Mouse (Mus musculus) heart, embryonic 16.5 days (tissue): ENCODE data around the gene Tnr. TPM values are rescaled to one million over a fixed set of nuclear protein-coding genes. Genes with fewer than 3 reads are reported as not detected.
A peak's percentile ranks its signal among the peaks of the same experiment; 100 is the strongest.

ENCODE experiments used
- ATAC-seq: fragments of 200-750 bp; cut with Nextera tagmentation; replicated peaks from 2 replicates; pipeline ENCODE4 v1.8.0; 2017; ENCODE audit warnings: moderate number of reproducible peaks; ENCODE audit not compliant: insufficient read depth, low FRiP score; ENCODE audit errors: extremely low read depth
- H3K27ac ChIP-seq: fragments of 300-500 bp; sonication (generic); 2 replicates; pipeline ENCODE4 v1.5.1; 2014; ENCODE audit warnings: mild to moderate bottlenecking, low read length, control low read depth, moderate library complexity
- H3K27me3 ChIP-seq: fragments of 300-500 bp; sonication (generic); 2 replicates; pipeline ENCODE4 v1.6.1; 2014; ENCODE audit warnings: low read length, mixed read lengths; ENCODE audit not compliant: control insufficient read depth, insufficient read depth
- H3K36me3 ChIP-seq: fragments of 300-500 bp; sonication (generic); 2 replicates; pipeline ENCODE4 v1.6.1; 2014; ENCODE audit not compliant: control insufficient read depth, insufficient read depth
- H3K4me1 ChIP-seq: fragments of 300-500 bp; sonication (generic); 2 replicates; pipeline ENCODE4 v1.6.1; 2014; ENCODE audit warnings: low read length, mixed read lengths; ENCODE audit not compliant: control insufficient read depth, insufficient read depth
- H3K4me2 ChIP-seq: fragments of 300-500 bp; sonication (generic); 2 replicates; pipeline ENCODE4 v1.6.1; 2014; ENCODE audit warnings: low read depth, mild to moderate bottlenecking, control low read depth, low read length
- H3K4me3 ChIP-seq: fragments of 300-500 bp; sonication (generic); 2 replicates; pipeline ENCODE4 v1.5.1; 2014; ENCODE audit warnings: mild to moderate bottlenecking, control low read depth, low read length
- H3K9ac ChIP-seq: fragments of 300-500 bp; sonication (generic); 2 replicates; pipeline ENCODE4 v1.6.1; 2014; ENCODE audit warnings: low read length, control low read depth
- H3K9me3 ChIP-seq: fragments of 300-500 bp; sonication (generic); replicated peaks from 2 replicates; pipeline ENCODE4 v1.6.1; 2016; ENCODE audit warnings: low read length; ENCODE audit not compliant: control insufficient read depth
- WGBS: fragments of 180-500 bp; shearing (Covaris S2); extraction: QIAGEN DNeasy Blood & Tissue Kit; methylation state at CpG from one replicate; pipeline ENCODE4 v1.1.7; 2014; 5-methylcytosine and 5-hydroxymethylcytosine counted together
- polyA plus RNA-seq: library from polyadenylated mRNA; unstranded; fragments of >200 nt; fragmentation: Nextera tagmentation; extraction: Ambion mirVana; gene quantifications from 2 replicates; pipeline ENCODE4 v1.2.1, GENCODE M21; 2015

The Tnr gene
- polyA plus RNA-seq, 1 experiment from 2014 or later: 0.32 TPM

DNA sequence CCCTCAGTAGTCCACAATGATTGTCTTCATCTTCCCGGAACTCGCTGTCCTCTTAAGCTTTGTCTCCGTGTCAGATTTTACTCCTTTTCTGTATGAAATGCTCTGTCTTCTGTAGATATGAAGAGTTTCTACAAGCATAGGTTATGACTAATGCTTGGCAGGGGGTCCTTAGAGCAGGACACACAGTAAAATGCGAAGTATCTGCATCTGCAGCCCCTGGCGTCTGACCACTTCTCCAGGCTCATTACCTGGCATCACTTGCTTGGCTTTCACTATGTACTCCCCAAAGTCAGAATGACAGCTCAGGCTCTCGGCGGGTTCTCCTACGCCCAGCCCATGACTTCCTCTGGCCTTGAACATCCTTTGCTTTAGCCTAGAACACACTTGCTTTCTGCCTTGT lies 147.6 kb downstream of the Tnr start:
- H3K27ac ChIP-seq: peak overlapping the region; percentile 18; the same call in 1 of the 2 replicates
- WGBS: 80% methylated on average over 8 of the region's 8 CpGs

DNA sequence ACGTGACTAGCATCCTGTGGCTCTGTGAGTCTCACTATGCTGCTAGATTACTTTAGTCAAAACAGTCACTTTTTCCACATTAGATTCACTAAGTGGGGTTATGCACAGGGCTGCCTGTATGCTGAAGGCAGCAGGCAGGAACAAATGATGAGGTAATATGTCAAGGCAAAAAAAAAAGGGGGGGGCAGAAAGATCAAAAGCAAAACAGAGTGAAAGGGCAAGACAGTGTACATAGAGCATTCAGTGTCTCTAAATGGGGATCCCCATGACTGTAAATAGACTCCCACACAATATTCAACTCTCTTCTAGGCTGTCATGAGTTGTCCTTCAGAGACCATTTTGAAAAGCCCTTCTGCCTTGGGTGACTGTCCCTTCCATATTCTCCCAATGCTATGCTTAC lies 150.7 kb downstream of the Tnr start:
- Histone ChIP-seq H3K4me2 (no peak overlapping the region), H3K9ac (no peak overlapping the region), H3K36me3 (no peaks in the 10 kb centered on the region), H3K27ac (no peak overlapping the region), H3K4me3 (no peak overlapping the region), H3K4me1 (peaks cover 13% of the 10 kb centered on the region), H3K27me3 (no peaks in the 10 kb centered on the region), H3K9me3 (no peaks in the 10 kb centered on the region)
- 56% methylated on average over 1 of the region's 1 CpGs for WGBS
- ATAC-seq: no peak

More for the DNA sequence above, 147.6 kb downstream of the Tnr start:
- Histone ChIP-seq H3K9ac (no peak overlapping the region), H3K9me3 (no peaks in the 10 kb centered on the region), H3K27me3 (no peaks in the 10 kb centered on the region), H3K4me3 (peak overlapping the region; percentile 9; the same call in 1 of the 2 replicates), H3K4me2 (peak overlapping the region; percentile 47), H3K36me3 (no peaks in the 10 kb centered on the region), H3K4me1 (peaks cover 13% of the 10 kb centered on the region)
- ATAC-seq: no peak

GRCm38 (mm10) chr1:159675472-159675871 lies 151.9 kb downstream of the Tnr start:
- Histone ChIP-seq H3K4me1 (peaks cover 8% of the 10 kb centered on the region), H3K9ac (no peak overlapping the region), H3K27me3 (no peaks in the 10 kb centered on the region), H3K27ac (no peak overlapping the region), H3K9me3 (no peaks in the 10 kb centered on the region), H3K36me3 (no peaks in the 10 kb centered on the region), H3K4me2 (no peak overlapping the region), H3K4me3 (no peak overlapping the region)
- no peak for ATAC-seq
- WGBS: 46% methylated on average over 4 of the region's 4 CpGs

- Histone ChIP-seq H3K4me1 (no peaks in the 10 kb centered on the region), H3K27me3 (no peaks in the 10 kb centered on the region; the same call in 1 of the 2 replicates), H3K9ac (no peak overlapping the region), H3K4me3 (no peak overlapping the region), H3K27ac (no peak overlapping the region), H3K36me3 (no peaks in the 10 kb centered on the region), H3K4me2 (no peak overlapping the region), H3K9me3 (no peaks in the 10 kb centered on the region)
- ATAC-seq: no peak
- WGBS: 49% methylated on average over 10 of the region's 10 CpGs
These were observed 154.8 kb downstream of the Tnr start for GRCm38 (mm10) chr1:159678221-159678935.

DNA sequence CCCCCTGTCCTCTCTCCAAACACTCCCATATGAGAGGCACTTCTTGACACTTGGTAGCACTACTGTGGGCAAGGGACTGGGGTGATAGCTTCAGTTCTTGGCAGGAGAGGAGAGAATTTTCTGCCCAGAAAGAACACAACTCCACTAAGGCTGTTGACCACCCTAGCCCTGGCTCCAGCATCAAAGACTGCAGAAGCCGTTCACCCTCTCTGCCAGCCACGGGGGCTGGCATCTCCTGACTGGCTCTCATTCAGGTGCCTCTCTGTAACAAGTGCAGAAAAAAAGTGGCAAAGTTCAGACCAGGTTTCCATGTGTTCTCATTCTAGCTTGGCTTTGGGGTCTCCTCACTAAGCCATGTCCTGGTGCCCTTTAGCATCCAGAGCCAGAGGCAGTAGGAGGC lies 157.7 kb downstream of the Tnr start:
- no peak for ATAC-seq
- no peak overlapping the region for H3K9ac ChIP-seq
- H3K9me3 ChIP-seq: no peaks in the 10 kb centered on the region
- H3K27ac ChIP-seq: no peak overlapping the region
- no peak overlapping the region for H3K4me2 ChIP-seq
- H3K27me3 ChIP-seq: no peaks in the 10 kb centered on the region; the same call in 1 of the 2 replicates
- peaks cover 6% of the 10 kb centered on the region; the same call in 1 of the 2 replicates for H3K4me1 ChIP-seq
- no peak overlapping the region for H3K4me3 ChIP-seq
- no peaks in the 10 kb centered on the region for H3K36me3 ChIP-seq
- 69% methylated on average over 2 of the region's 2 CpGs for WGBS

GRCm38 (mm10) chr1:159686476-159687231 lies 163.1 kb downstream of the Tnr start:
- no peak overlapping the region for H3K27ac ChIP-seq

DNA sequence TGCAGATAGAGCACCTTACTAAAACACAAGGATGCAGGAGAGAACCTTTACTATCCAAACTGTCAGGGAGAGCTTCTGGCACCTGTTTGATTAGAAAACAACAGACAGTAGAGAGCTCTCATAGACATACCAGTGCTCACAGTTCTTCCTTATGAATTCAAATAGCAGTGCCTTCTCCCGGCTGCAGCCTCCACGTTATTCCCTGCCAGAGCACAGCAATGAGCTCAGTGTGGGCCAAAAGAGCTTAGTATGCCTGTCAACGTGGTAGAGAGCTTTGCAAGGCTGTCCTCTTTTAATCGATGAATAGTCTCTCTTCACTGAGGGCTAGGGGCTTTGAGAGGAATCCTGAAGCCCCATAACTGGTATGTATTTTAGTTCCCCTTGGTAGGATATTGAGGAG lies 173.1 kb downstream of the Tnr start:
- Histone ChIP-seq H3K4me3 (no peak overlapping the region), H3K27ac (no peak overlapping the region), H3K4me2 (no peak overlapping the region), H3K9ac (no peak overlapping the region), H3K4me1 (no peaks in the 10 kb centered on the region), H3K36me3 (no peaks in the 10 kb centered on the region), H3K9me3 (no peaks in the 10 kb centered on the region), H3K27me3 (no peaks in the 10 kb centered on the region)
- WGBS: 59% methylated on average over 4 of the region's 4 CpGs
- ATAC-seq: no peak

More at GRCm38 (mm10) chr1:159686476-159687231, 163.1 kb downstream of the Tnr start:
- Histone ChIP-seq H3K4me2 (peak overlapping the region; percentile 38), H3K9ac (no peak overlapping the region), H3K9me3 (no peaks in the 10 kb centered on the region), H3K27me3 (no peaks in the 10 kb centered on the region; the same call in 1 of the 2 replicates), H3K4me1 (peaks cover 12% of the 10 kb centered on the region), H3K4me3 (no peak overlapping the region), H3K36me3 (no peaks in the 10 kb centered on the region)
- 18% methylated on average over 9 of the region's 9 CpGs for WGBS
- peak; percentile 91 for ATAC-seq

DNA sequence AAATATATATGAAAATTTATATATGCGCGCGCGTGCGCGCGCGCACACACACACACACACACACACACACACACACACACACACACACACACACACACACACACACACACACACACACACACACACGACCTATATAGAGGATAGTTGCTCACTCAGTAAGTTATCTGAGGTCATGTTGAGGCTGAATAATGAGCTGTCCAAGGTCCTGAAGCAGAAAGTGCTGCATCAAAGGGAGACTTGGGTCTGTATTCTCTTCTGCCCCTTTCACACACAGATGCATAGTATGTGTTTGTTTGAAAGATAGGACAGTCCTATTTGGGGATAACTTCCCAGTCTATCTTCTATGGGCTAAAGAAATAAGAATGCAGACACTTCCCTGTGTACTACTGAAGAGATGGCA lies 178.5 kb downstream of the Tnr start:
- Histone ChIP-seq H3K9me3 (no peaks in the 10 kb centered on the region), H3K27me3 (no peaks in the 10 kb centered on the region), H3K4me1 (no peaks in the 10 kb centered on the region), H3K27ac (no peak overlapping the region), H3K36me3 (no peaks in the 10 kb centered on the region), H3K4me3 (no peak overlapping the region), H3K4me2 (no peak overlapping the region), H3K9ac (no peak overlapping the region)
- WGBS: 85% methylated on average over 9 of the region's 9 CpGs
- ATAC-seq: no peak

- 85% methylated on average over 3 of the region's 3 CpGs for WGBS
- ATAC-seq: no peak
- no peaks in the 10 kb centered on the region for H3K4me1 ChIP-seq
- no peaks in the 10 kb centered on the region for H3K27me3 ChIP-seq
- no peak overlapping the region for H3K4me3 ChIP-seq
- H3K36me3 ChIP-seq: no peaks in the 10 kb centered on the region
- H3K27ac ChIP-seq: no peak overlapping the region
- H3K4me2 ChIP-seq: no peak overlapping the region
- H3K9me3 ChIP-seq: no peaks in the 10 kb centered on the region
- H3K9ac ChIP-seq: no peak overlapping the region
These were observed 181.4 kb downstream of the Tnr start for GRCm38 (mm10) chr1:159704925-159705324.
